Mouse (Mus musculus): ENCODE data around the gene Zrsr1.

DNA sequence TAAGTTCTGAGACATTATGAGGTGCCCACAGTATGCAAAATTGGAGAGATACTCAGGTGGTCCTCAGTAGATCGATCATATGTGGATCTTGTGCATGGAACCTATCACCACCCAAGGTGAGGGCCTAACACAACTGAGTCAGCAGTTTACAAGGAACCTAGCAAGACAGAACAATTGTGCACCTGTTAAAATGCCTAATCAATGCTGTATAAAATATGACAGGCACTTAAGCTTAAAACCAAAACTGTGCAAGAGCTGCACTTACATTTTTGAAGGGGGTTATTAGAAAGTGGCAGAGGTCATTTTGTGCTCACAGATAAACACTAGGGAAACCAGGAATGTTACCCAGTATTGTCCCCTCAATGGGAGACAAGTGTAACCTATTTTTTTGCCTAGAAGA, 33.5 kb downstream of the Zrsr1 start:
- no peak for TF ChIP-seq CTCF (conservative IDR thresholded peaks at IDR 0.05; ENCODE audit: insufficient read depth, insufficient read length, low read depth, low read length)
- no peak for TF ChIP-seq POLR2A (IDR thresholded peaks at IDR 0.05; ENCODE audit: low read depth, low read length)

Measured in kidney, adult 2 months (tissue).